Mouse (Mus musculus) CH12.LX (cell line): ENCODE data around the gene Osbp2. TPM values are rescaled to one million over a fixed set of nuclear protein-coding genes. Genes with fewer than 3 reads are reported as not detected.
A peak's percentile ranks its signal among the peaks of the same experiment; 100 is the strongest.

ENCODE experiments used
- DNase-seq: peaks from one replicate; pipeline ENCODE4 v3.0.0-alpha.2; 2013; ENCODE audit errors: extremely low read depth
- H3K27ac ChIP-seq: 2 replicates; pipeline ENCODE4 v1.5.1; 2012; ENCODE audit warnings: low read depth, mild to moderate bottlenecking, control low read depth, moderate library complexity; ENCODE audit not compliant: insufficient read depth
- H3K27me3 ChIP-seq: replicated peaks from 2 replicates; pipeline ENCODE3; 2012; ENCODE audit warnings: inconsistent platforms
- H3K36me3 ChIP-seq, 2 experiments: replicated peaks in 1 of 2; 2 replicates each; pipeline versions ENCODE3 to v1.6.1; 2012; ENCODE audit warnings: inconsistent platforms in 1 of 2, low read length in 1 of 2, mild to moderate bottlenecking in 1 of 2, mixed read lengths in 1 of 2, moderate library complexity in 1 of 2; ENCODE audit not compliant: control insufficient read depth in 1 of 2, insufficient read depth in 1 of 2
- H3K4me1 ChIP-seq, 2 experiments: 2 replicates each; pipeline ENCODE4 v1.6.1; 2012; ENCODE audit warnings: inconsistent platforms in 1 of 2, moderate library complexity in 1 of 2; ENCODE audit not compliant: insufficient read depth in 2 of 2, control insufficient read depth in 1 of 2
- H3K4me2 ChIP-seq: 2 replicates; pipeline ENCODE4 v1.6.1; 2012; ENCODE audit warnings: low read depth, mild to moderate bottlenecking, control low read depth; ENCODE audit not compliant: poor library complexity, insufficient read depth, severe bottlenecking
- H3K4me3 ChIP-seq, 3 experiments: fragments of 150-350 bp in 1 of 3; sonication (generic) in 1 of 3; replicated peaks in 1 of 3; 2 replicates each; pipeline versions ENCODE3 to v1.5.1; 2011 to 2012; ENCODE audit warnings: low read depth in 2 of 3, low read length in 2 of 3, mild to moderate bottlenecking in 2 of 3, moderate library complexity in 2 of 3, control low read depth in 1 of 3, improper control_type of control experiment in 1 of 3, inconsistent platforms in 1 of 3, mixed read lengths in 1 of 3; ENCODE audit not compliant: poor library complexity in 1 of 3
- H3K79me2 ChIP-seq: replicated peaks from 2 replicates; pipeline ENCODE4 v1.6.1; 2012; ENCODE audit warnings: mild to moderate bottlenecking, moderate library complexity; ENCODE audit not compliant: control insufficient read depth, poor library complexity, insufficient read depth, severe bottlenecking; ENCODE audit errors: extremely low read depth
- H3K9ac ChIP-seq: 2 replicates; pipeline ENCODE4 v1.6.1; 2012; ENCODE audit warnings: low read depth, mild to moderate bottlenecking, control low read depth, moderate library complexity; ENCODE audit not compliant: insufficient read depth
- H3K9me3 ChIP-seq: replicated peaks from 2 replicates; pipeline ENCODE3; 2012; ENCODE audit warnings: low read length, inconsistent platforms, mixed read lengths
- MAFK ChIP-seq: IDR thresholded peaks from 2 replicates; pipeline ENCODE4 v1.6.1; 2011; ENCODE audit warnings: low read length, improper control_type of control experiment; ENCODE audit not compliant: insufficient replicate concordance
- MEF2A ChIP-seq: IDR thresholded peaks from 2 replicates; pipeline ENCODE4 v1.6.1; 2014; ENCODE audit warnings: low read depth, mild to moderate bottlenecking, inconsistent platforms, low read length, improper control_type of control experiment, borderline replicate concordance
- dilution Hi-C: fragments of 300-500 bp; cut with MboI; formaldehyde crosslinking; loops from 2 replicates; pipeline ENCODE4 v1.14.3; 2020; ENCODE audit warnings: low sequenced_read_pairs; ENCODE audit not compliant: extremely low pct_unique_long_range_greater_than_20kb, extremely low pct_ligation_motif_present
- in situ Hi-C: fragments of 300-500 bp; cut with MboI; formaldehyde crosslinking; loops from 3 replicates; pipeline ENCODE4 v1.14.3; 2019; ENCODE audit warnings: low sequenced_read_pairs, low pct_ligation_motif_present, low pct_unique_long_range_greater_than_20kb, mixed read lengths
- polyA plus RNA-seq: library from polyadenylated mRNA; unstranded; fragments of >175 nt; gene quantifications from 2 replicates; pipeline ENCODE4 v1.2.1, GENCODE M21; 2012; ENCODE audit warnings: low read depth; ENCODE audit not compliant: insufficient read length
- total RNA-seq, 2 experiments: library from RNA; depleted of rRNA; stranded (reverse); fragments of 300-350 nt in 1 of 2; fragments of >200 nt in 1 of 2; gene quantifications; 2 replicates each; pipeline ENCODE4 v1.2.3; 2012 to 2014

Osbp2 gene
- total and polyA plus RNA-seq, 3 experiments = not detected

GRCm38 (mm10) chr11:3661964-3662363 lies 201.7 kb downstream of the Osbp2 start:
- no peak for DNase-seq
- H3K79me2 ChIP-seq = no peaks in the 10 kb centered on the region
- dilution Hi-C loops = no loop called here
- no peak for TF ChIP-seq MEF2A
- TF ChIP-seq MAFK = 0 out of 2 replicates have a peak, but pooled peaks have one; percentile 35
- TF ChIP-seq, all 38 proteins: peak for 1
- H3K27ac ChIP-seq = no peak overlapping the region
- no peak overlapping the region for H3K9ac ChIP-seq
- no peaks in the 10 kb centered on the region for H3K4me1 ChIP-seq
- H3K36me3 ChIP-seq = peaks cover 23 to 63% of the 10 kb centered on the region in 2 experiments
- no peak overlapping the region for H3K4me2 ChIP-seq
- H3K27me3 ChIP-seq = no peaks in the 10 kb centered on the region
- in situ Hi-C loops = loop anchor here (10.0 kb wide), 1 partner anchor 117 kb away; the partner anchor contains the start of gene Smtn
- no peak overlapping the region for H3K4me3 ChIP-seq
- H3K9me3 ChIP-seq = no peaks in the 10 kb centered on the region

Other genes starting within 250 kb of the Osbp2 start
- 28.2 and 30.9 TPM in 2 replicates for gene Morc2a, start 214.7 kb downstream of the Osbp2 start, total RNA-seq (2012; rRNA removed)
- 25.5 and 28.1 TPM in 2 replicates for gene Morc2a, start 214.7 kb downstream of the Osbp2 start, total RNA-seq (2014; rRNA removed)
- 41.9 and 44.1 TPM in 2 replicates for gene Morc2a, start 214.7 kb downstream of the Osbp2 start, polyA plus RNA-seq
- gene 4921536K21Rik, start 31.2 kb upstream of the Osbp2 start, total RNA-seq (2012; rRNA removed) = 0.08 and 0.21 TPM in 2 replicates
- 0.08 TPM in 1 of 2 replicates, not detected in the other for gene 4921536K21Rik, start 31.2 kb upstream of the Osbp2 start, total RNA-seq (2014; rRNA removed)
- gene 4921536K21Rik, start 31.2 kb upstream of the Osbp2 start, polyA plus RNA-seq = 0.56 and 0.61 TPM in 2 replicates
- gene Dusp18, start 31.3 kb upstream of the Osbp2 start, total RNA-seq (2012; rRNA removed) = 4.7 and 4.8 TPM in 2 replicates
- 2.3 and 2.8 TPM in 2 replicates for gene Dusp18, start 31.3 kb upstream of the Osbp2 start, total RNA-seq (2014; rRNA removed)
- 5.5 and 6.6 TPM in 2 replicates for gene Dusp18, start 31.3 kb upstream of the Osbp2 start, polyA plus RNA-seq
- 9.5 and 10.9 TPM in 2 replicates for gene Slc35e4, start 50.8 kb upstream of the Osbp2 start, total RNA-seq (2012; rRNA removed)
- gene Slc35e4, start 50.8 kb upstream of the Osbp2 start, total RNA-seq (2014; rRNA removed) = 3.3 and 4.5 TPM in 2 replicates
- 4.0 and 4.6 TPM in 2 replicates for gene Slc35e4, start 50.8 kb upstream of the Osbp2 start, polyA plus RNA-seq
- gene Tcn2, start 68.3 kb upstream of the Osbp2 start, total RNA-seq (2012; rRNA removed) = 4.7 and 8.6 TPM in 2 replicates
- 1.2 and 1.3 TPM in 2 replicates for gene Tcn2, start 68.3 kb upstream of the Osbp2 start, total RNA-seq (2014; rRNA removed)
- gene Tcn2, start 68.3 kb upstream of the Osbp2 start, polyA plus RNA-seq = 2.5 and 2.7 TPM in 2 replicates
- 120 and 149 TPM in 2 replicates for gene Pes1, start 100.1 kb upstream of the Osbp2 start, total RNA-seq (2012; rRNA removed)
- 226 and 251 TPM in 2 replicates for gene Pes1, start 100.1 kb upstream of the Osbp2 start, total RNA-seq (2014; rRNA removed)
- gene Pes1, start 100.1 kb upstream of the Osbp2 start, polyA plus RNA-seq = 304 and 311 TPM in 2 replicates
- gene 4930556J24Rik, start 112.9 kb upstream of the Osbp2 start, total RNA-seq (2012; rRNA removed) = 0.21 and 0.50 TPM in 2 replicates
- gene 4930556J24Rik, start 112.9 kb upstream of the Osbp2 start, total RNA-seq (2014; rRNA removed) = not detected in 2 replicates
- gene 4930556J24Rik, start 112.9 kb upstream of the Osbp2 start, polyA plus RNA-seq = 0.70 and 0.78 TPM in 2 replicates
- 0.08 TPM in 1 of 2 replicates, not detected in the other for gene Gal3st1, start 119.7 kb upstream of the Osbp2 start, total RNA-seq (2012; rRNA removed)
- not detected in 2 replicates for gene Gal3st1, start 119.7 kb upstream of the Osbp2 start, total RNA-seq (2014; rRNA removed)
- 0.14 TPM in 1 of 2 replicates, not detected in the other for gene Gal3st1, start 119.7 kb upstream of the Osbp2 start, polyA plus RNA-seq
- gene Sec14l4, start 167.6 kb upstream of the Osbp2 start, total RNA-seq (2012; rRNA removed) = 0.47 and 0.55 TPM in 2 replicates
- gene Sec14l4, start 167.6 kb upstream of the Osbp2 start, total RNA-seq (2014; rRNA removed) = 0.42 and 0.46 TPM in 2 replicates
- 2.2 and 3.5 TPM in 2 replicates for gene Sec14l4, start 167.6 kb upstream of the Osbp2 start, polyA plus RNA-seq
- gene Sec14l3, start 200.9 kb upstream of the Osbp2 start, total RNA-seq (2012; rRNA removed) = 0.21 TPM in 1 of 2 replicates, not detected in the other
- gene Sec14l3, start 200.9 kb upstream of the Osbp2 start, total RNA-seq (2014; rRNA removed) = not detected in 2 replicates
- gene Sec14l3, start 200.9 kb upstream of the Osbp2 start, polyA plus RNA-seq = not detected in 2 replicates
- 30.0 and 41.0 TPM in 2 replicates for gene Mtfp1, start 231.5 kb upstream of the Osbp2 start, total RNA-seq (2012; rRNA removed)
- gene Mtfp1, start 231.5 kb upstream of the Osbp2 start, total RNA-seq (2014; rRNA removed) = 22.1 and 22.3 TPM in 2 replicates
- gene Mtfp1, start 231.5 kb upstream of the Osbp2 start, polyA plus RNA-seq = 27.0 and 27.7 TPM in 2 replicates